Mouse (Mus musculus) kidney, adult 2 months (tissue): ENCODE measurements around the gene Sec22c.

ENCODE experiments used
- CTCF ChIP-seq: fragments of 200-500 bp; conservative IDR thresholded peaks from 2 replicates; pipeline ENCODE4 v1.5.1; 2011; ENCODE audit warnings: low read depth, mild to moderate bottlenecking, control low read depth, low read length, moderate library complexity, mixed read lengths; ENCODE audit not compliant: insufficient read depth, insufficient read length
- POLR2A ChIP-seq: fragments of 200-500 bp; IDR thresholded peaks from one replicate; pipeline ENCODE4 v1.6.1; 2011; ENCODE audit warnings: low read depth, low read length, control low read depth

DNA sequence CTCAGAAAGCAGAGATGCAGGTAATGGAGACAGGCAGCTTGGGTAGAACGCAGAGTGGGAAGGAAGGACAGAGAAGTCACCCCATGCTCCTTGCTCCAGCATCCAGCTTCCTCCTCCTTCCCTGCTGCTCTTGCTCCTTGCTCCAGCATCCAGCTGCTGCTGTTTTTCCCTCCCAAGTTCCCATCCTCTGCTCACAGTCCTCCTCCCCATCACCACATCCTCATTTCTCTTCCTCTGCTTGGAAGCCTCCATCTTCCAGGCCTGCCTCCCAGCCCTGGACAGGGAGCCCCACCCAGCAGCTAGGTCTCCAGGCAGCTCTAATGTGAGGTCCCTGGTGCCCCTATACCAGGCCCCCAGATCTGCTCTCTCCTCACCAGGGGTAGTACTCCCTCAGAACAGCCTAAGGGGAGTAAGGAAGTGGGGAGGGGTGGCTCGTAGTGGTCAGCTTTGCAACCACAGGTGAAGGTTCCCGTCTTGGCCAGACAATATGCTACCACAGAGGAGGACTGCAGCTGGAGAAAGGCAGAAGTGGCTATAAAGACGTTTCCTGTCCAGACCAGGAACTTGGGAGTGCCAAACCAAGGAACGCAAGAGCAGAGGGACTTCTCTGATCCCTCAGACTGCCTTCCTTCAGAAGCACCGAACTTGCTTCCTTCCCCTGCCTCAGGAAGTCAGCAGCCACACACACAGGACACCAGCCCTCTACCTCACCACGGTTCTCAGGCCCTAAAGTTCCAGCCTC, 69.3 kb downstream of the Sec22c start:
- TF ChIP-seq CTCF, result no peak
- TF ChIP-seq POLR2A, result no peak
